Mouse (Mus musculus) bone marrow macrophage, adult 2 months (primary cell): Measurements from ENCODE around the gene Tax1bp3.

Experiments
- CTCF ChIP-seq: IDR thresholded peaks from 2 replicates; pipeline ENCODE4 v1.5.1; 2012; ENCODE audit warnings: low read depth, mild to moderate bottlenecking, low read length, moderate library complexity
- POLR2A ChIP-seq: IDR thresholded peaks from 2 replicates; pipeline ENCODE4 v1.6.1; 2012; ENCODE audit warnings: mild to moderate bottlenecking, low read depth, low read length, borderline replicate concordance

DNA sequence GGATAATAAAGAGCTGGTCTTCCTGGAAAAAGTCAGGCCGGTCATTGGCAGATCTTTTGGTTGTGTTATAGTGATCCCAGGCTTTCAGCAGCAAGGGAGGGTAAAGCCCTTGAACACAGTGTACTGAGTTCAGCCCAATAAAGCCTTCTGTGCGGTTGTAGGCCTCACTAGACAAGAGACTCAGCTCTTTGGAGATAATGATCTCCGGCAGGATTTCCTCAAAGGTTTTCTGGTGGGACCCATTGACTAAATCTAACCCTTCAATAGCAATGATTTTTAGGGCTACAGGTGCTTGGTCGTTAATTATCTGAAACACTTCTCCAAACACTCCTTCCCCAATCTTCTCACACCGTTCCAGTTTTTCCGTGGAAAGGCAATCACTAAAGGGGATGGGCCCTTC is 40.3 kb upstream of the Tax1bp3 start:
- TF ChIP-seq CTCF (no peak), POLR2A (no peak)
